Mouse (Mus musculus): ENCODE data around the gene Nipsnap3a. TPM values are rescaled to one million over a fixed set of nuclear protein-coding genes. Genes with fewer than 3 reads are reported as not detected.

The Nipsnap3a gene
- polyA plus RNA-seq (2015; fragmentation: Nextera tagmentation; extraction: Ambion mirVana), result not detected in 2 replicates

GRCm38 (mm10) chr4:52989248-52989647, at the start of gene Nipsnap3a:
Nipsnap3a (plus strand) TSS chr4:52989272.

GRCm38 (mm10) chr4:52964247-52964646, 24.8 kb upstream of the Nipsnap3a start, which contains the start of gene Olfr270:
Olfr270 (plus strand) TSS chr4:52964547.

GRCm38 (mm10) chr4:53011732-53012361, 22.8 kb downstream of the Nipsnap3a start, which contains the start of gene Nipsnap3b:
Nipsnap3b (plus strand) TSS chr4:53011880.

Other genes starting within 250 kb of the Nipsnap3a start
- gene Olfr275, start 174.7 kb upstream of the Nipsnap3a start, polyA plus RNA-seq (2015; fragmentation: Nextera tagmentation; extraction: Ambion mirVana), result not detected in 2 replicates
- not detected in 2 replicates for gene Olfr273, start 130.0 kb upstream of the Nipsnap3a start, polyA plus RNA-seq (2015; fragmentation: Nextera tagmentation; extraction: Ambion mirVana)
- not detected in 2 replicates for gene Olfr272, start 70.1 kb upstream of the Nipsnap3a start, polyA plus RNA-seq (2015; fragmentation: Nextera tagmentation; extraction: Ambion mirVana)
- gene Olfr270, start 24.7 kb upstream of the Nipsnap3a start, polyA plus RNA-seq (2015; fragmentation: Nextera tagmentation; extraction: Ambion mirVana), result not detected in 2 replicates
- 152 and 167 TPM in 2 replicates for gene Nipsnap3b, start 22.6 kb downstream of the Nipsnap3a start, polyA plus RNA-seq (2015; fragmentation: Nextera tagmentation; extraction: Ambion mirVana)
- gene Abca1, start 170.6 kb downstream of the Nipsnap3a start, polyA plus RNA-seq (2015; fragmentation: Nextera tagmentation; extraction: Ambion mirVana), result 11.3 and 12.1 TPM in 2 replicates